Mouse (Mus musculus) liver, adult 2 months (tissue): ENCODE results near the gene Twnk.

Experiments used
- CTCF ChIP-seq: fragments of 200-500 bp; IDR thresholded peaks from 2 replicates; pipeline ENCODE4 v1.5.1; 2011; ENCODE audit warnings: low read depth, low read length, control low read depth
- POLR2A ChIP-seq: fragments of 200-500 bp; IDR thresholded peaks from 2 replicates; pipeline ENCODE4 v1.6.1; 2011; ENCODE audit warnings: low read length, control low read depth; ENCODE audit not compliant: insufficient read depth; ENCODE audit errors: extremely low read depth

- TF ChIP-seq CTCF (no peak), POLR2A (no peak)
These were observed 13.2 kb upstream of the Twnk start for GRCm38 (mm10) chr19:44992246-44992645.
